Mouse (Mus musculus) cerebellum, postnatal 4 days (tissue): ENCODE measurements around the gene AB124611.
A peak's percentile ranks its signal among the peaks of the same experiment; 100 is the strongest.
"Not testable (repeated sequence)": the region's sequence is repeated elsewhere in the genome, so short reads cannot be mapped to it uniquely, and the experiment has no call there.

Experiments
- DNase-seq, 2 experiments: peaks; one replicate each; pipeline ENCODE4 v3.0.0; 2022; ENCODE audit warnings: low spot score in 2 of 2, mixed read lengths in 1 of 2

AB124611 gene

DNA sequence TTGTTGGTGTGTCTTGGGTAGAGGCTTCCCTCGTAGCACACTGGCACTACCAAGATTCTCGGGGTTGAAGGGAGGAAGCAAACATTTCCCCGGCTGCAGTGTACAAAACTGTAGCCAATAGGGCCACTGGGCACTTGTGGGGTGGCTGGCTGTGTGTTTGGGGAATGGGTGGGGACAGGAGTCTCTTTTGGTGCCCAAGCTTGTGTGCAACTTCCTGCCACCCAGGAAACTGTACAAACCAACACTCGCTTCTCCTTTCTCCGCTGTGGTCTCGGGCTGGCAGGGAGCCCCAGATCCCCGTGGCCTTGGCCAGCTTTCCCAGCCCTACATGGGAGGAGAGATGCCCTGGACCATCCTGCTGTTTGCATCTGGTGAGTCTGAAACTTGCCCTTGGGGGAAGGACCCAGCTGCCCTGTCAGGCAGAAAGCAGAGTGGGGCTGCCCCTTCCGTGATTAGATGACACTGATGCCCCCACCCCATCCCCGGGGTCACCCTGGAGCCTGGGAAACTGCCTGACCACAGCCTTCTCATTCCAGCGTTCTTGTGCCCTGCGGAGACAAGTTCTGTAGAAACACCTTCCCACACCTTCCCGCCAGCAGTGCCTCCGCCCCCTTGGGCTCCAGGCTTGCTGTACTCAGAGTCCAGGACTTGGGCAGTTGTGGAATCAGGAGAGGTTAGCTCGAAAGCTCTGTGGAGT lies at the start of gene AB124611:
Gene AB124611, plus strand, starts transcription at position 240 of the 697 bp plus-strand sequence.
- DNase-seq: no peak

DNA sequence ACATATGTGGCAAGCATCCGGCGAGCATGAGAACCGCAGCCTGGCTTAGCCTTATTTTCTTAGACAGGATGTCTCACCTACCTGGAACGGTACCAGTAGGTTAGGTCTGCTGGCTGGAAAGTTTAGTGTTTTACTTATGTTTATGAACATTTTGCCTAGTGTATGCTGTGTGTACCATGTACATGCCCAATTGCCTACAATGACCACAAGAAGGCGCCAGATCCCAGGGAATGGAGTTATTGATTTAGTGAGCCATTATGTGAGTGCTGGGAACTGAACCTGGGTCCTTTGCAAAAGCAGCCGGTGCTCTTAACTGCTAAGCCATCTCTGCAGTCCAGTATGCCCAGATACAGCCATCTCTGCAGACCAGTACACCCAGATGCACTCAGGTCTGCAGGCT lies 48.3 kb upstream of the AB124611 start:
- DNase-seq: no peak

DNA sequence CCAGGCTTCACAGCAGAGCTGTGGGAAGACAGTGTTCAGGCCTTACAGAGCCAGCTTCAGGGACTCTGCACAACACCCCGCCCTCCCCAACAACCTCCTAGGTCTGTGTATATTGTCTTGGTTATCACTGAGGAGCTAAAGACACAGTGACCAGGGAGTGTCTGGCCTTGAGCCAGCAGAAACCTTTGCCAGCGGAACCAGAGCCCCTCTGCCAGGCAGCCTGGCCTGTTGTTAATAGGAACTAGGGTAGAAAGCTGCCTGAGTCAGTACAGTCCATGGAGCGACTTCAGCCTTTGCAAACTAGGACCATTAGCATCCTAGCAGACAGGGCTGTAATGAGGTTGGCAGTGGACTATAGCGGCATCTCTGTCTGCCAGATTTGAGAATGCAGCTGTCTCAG lies 41.9 kb upstream of the AB124611 start:
- no peak for DNase-seq

DNA sequence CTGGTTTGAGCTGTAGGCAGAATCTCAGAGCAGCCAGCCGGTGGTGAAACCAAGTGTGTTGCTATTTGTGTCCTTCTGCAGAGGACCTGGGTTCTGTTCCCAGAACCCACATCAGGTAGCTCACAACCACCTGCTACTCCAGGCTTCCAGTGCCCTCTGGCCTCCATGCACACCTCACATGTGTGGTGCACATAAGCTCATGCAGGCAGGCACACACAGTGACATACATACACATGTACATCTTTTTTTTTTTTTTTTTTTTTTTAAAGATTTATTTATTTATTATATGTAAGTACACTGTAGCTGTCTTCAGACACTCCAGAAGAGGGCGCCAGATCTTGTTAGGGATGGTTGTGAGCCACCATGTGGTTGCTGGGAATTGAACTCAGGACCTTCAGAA lies 37.7 kb upstream of the AB124611 start:
- DNase-seq: not testable (repeated sequence)

DNA sequence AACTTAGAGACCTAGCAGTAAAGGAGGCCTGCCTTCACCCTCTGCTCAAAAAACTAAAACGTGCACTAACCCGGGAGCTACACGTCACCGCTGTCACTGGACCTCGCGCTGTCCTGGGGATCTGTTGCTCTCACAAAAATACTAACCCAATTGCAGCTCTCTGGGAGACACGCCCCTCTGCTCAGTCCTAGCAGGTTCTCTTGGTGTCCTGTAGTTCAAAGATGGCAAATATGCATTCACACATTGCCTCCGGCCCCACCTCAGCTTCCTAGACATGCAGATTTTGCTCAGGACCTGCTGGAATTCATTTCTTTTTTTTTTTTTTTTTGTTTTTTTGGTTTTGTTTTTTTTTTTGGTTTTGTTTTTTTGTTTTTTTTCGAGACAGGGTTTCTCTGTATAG lies 35.3 kb upstream of the AB124611 start:
- DNase-seq: no peak

DNA sequence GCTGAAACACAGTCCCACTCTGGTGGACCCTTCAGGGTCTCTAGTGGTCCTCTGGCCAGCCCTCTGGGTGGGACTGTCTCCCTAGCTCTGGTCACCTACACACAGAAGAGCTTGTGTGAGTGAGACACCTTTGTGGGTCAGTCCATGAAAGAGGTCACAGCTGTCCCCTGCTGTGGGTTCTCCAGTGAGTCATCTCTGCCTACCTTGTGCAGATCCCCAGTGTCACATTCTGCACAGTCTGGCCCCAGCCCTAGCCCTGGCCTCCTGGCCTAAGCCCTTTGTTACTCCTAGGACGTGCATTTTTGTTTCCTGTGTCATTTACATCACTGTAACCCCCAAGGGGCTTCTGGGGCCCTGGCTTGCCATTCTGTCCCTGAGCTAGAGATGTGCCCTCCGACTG lies 32.1 kb upstream of the AB124611 start:
- DNase-seq: no peak

DNA sequence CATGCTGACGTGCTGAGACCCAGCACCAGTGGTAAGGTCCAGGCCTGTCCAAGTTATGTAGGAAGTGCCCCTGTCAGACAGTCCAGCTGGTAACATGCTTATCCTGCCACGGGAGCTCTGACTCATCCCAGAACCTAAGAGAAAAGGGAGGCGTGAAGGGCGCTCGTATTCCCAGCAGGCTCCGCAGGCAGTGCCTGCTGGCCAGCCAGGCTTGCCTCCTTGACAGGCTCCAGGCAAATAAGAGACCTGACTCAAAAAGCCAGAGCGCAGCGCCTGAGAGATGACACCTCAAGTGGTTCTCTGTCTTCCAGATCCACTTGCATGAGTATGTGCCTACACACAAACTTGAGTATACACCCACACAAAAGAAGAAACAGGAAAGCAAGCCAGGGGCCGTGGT lies 31.2 kb upstream of the AB124611 start:
- DNase-seq: no peak

DNA sequence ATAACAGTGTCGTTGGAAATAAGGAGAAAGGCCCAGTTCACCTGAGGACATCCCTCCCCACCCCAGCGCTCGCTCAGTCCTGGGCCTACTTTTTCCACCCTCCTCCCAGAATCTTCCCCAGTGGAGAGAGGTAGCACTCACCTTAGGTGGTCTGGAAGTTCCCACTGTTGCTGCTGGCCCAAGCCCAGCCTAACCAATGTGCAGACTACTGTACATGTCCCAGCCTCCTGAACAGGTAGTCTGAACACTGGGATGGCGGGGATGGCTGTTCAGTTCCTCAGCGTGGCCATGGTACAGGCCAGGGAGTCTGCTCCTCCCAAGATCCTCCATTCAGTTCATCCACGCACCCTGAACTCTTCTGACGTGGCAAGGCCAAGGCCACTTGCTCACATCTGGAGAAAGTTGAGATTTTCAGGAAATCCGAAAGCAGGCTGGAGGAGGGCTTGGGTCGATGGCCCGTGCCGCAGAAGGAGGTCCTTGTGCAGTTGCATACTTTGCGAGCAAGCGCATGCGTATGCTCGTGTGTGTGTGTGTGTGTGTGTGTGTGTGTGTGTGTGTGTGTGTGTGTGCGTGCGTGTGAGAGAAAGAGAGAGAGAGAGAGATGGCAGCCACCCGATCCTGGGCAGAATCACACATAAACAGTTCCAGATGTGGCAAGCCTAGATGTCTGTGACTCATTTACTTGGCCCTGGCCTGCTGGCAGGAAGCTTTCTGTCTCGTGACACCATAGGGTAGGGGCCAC lies 29.5 kb upstream of the AB124611 start:
- no peak for DNase-seq

DNA sequence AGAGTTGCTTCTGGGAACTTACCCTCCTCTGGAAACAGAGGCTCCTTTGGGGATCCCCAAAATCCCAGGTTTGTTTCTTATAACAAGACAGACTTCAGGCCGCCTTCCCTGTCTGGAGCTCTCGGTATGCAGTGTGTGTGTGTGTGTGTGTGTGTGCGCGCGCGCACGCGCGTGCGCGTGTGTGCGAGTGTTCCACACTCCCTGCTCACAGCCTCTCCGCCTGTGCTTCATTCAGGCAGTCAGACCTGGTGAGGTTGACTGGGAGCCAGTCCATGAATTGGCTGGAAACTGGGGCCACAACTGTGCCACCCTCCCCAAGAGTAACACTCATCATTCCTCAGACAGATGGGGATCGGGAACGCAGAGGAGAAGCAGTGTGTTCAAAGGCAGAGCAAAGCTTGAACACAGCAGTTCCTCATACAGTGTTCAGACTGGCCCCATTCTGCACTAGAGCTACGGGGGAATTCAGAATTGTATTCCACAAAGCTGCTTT lies 28.9 kb upstream of the AB124611 start:
- no peak for DNase-seq

DNA sequence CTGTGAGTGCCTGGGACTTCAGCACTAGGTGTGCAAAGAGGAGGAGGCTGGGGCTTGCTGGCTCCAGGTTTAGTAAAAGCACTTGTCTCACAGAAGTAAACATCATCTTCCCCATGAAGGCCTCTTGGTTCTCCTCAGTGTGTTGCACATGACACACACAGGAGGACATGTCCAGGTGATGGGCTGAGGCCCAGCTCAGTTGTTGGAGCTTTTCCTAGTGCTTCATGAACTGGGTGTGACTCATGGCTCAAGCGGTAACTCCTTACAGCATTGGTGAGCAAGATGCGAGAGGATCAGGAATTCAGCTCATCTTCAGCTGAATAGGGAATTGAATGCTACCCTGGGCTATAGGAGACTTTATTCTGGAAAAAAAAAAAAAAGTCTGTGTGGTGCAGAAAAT lies 28.3 kb upstream of the AB124611 start:
- DNase-seq: no peak

DNA sequence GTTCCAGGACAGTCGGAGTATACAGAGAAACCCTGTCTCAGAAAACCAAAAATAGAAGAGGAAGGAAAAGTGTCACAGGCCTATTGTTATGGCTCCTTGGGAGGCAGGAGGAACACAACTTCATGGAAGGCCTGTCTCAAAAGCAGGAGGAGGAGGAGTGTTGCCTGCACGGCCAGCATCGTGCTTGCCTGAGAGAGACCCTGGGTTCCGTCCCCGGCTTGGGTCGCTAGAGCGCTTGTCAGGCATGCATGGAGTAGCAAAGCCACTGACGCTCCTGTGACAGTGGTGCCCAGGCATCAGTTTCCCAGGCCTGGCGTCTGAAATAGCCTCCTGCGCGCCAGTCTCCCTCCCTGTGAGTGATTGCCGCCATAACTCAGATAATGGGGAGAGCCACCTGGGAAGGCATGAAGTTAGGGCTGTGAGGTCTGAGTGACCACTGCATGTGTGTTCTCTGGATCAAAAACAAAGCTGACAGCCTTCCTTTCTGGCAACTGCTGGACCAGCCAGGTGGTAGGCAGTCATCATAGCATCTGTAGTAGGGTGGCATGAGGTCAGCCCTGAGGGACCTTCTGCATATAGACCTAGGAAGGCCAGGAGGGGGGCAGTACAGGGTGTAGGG lies 27.6 kb upstream of the AB124611 start:
- no peak for DNase-seq

DNA sequence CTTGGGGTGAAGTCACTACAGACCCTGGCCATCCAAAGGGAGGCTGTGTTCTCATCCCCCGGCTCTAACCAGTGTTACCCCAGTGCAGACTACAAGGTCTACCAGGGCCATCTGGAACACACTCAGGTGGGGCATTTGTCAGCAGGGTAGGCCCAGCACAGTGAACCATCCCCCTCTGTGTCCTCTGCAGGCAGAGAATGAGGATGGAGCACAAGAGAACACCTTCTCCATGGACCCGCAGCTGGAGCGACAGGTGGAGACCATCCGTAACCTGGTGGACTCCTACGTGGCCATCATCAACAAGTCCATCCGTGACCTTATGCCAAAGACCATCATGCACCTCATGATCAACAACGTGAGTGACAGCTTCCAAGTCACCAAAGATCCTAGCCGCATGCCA lies 22.6 kb upstream of the AB124611 start:
- no peak for DNase-seq

DNA sequence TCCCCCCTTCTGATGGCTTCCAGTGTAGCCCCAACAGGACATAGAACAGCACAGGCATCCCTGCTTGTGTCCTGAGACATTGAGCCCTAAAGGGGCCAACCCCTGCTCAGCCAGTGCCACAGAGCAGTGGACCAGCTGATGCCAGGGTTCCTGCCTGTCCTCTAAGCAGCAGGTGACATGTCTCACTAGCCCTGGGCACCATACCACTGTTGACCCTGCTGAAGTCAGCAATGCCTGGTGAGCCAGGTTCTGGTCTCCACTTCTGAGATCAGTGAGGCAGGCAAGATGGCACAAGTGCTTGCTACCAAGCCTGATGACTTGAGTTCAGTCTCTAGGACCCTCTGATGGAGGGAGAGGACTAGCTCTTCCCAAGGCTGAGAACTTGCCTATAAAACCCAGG lies 20.2 kb upstream of the AB124611 start:
- no peak for DNase-seq

DNA sequence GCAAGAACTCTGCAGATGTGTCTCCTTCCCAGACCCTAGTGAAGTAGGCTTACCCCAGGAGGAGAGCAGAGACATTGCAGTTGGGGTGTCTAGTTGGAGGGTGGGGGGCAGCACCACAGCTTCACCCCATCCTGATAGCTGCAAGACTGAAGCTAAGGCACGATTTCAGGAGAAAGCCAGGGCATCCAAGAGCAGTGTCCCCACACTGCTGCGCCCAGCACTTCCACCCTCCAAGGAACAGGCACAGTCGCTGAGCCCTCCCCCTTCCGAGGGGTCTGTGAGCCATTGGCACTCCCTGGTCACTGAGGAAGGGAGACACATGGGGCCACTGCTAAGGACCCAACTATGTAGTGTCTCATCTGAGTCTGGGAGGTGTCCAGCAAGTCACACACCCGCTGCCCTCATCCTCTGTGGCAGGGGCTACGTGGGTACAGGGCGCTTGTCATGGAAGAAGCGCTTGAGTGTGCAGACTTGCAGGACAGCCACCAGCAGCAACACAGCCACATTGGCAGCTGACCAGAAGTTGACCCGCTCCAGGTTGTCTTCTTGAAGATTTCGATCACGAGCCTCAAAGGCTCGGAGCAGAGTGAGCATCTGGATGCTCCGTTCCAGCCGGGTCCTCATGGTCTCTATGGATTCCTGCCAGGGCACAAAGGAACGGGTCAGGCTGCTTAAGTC lies 18.1 kb upstream of the AB124611 start:
- no peak for DNase-seq

DNA sequence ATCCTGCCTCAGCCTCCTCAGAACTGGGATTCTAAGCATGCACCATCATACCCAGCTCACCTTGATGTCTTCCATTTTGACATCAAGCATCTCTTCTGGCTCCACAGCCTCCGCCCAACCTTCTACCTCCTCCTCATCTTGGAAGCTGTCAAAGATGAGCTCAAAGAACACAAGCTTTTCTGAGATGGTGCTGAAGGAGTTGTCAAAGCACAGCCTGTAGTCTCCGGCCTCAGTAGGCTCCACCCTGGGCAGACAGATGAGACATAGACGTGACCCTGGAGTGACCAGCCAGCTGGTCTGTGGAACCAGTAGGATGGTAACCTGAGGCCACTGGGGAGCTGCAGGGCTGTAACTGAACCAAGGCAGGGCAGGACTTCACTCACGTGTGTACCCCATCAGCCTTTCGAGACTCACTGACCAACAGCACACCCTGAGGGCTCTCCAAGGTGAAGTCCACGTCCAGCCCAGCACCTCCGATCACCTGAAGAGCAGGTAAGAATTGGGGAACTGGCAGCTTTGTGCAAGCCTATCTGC lies 17.0 kb upstream of the AB124611 start:
- no peak for DNase-seq

DNA sequence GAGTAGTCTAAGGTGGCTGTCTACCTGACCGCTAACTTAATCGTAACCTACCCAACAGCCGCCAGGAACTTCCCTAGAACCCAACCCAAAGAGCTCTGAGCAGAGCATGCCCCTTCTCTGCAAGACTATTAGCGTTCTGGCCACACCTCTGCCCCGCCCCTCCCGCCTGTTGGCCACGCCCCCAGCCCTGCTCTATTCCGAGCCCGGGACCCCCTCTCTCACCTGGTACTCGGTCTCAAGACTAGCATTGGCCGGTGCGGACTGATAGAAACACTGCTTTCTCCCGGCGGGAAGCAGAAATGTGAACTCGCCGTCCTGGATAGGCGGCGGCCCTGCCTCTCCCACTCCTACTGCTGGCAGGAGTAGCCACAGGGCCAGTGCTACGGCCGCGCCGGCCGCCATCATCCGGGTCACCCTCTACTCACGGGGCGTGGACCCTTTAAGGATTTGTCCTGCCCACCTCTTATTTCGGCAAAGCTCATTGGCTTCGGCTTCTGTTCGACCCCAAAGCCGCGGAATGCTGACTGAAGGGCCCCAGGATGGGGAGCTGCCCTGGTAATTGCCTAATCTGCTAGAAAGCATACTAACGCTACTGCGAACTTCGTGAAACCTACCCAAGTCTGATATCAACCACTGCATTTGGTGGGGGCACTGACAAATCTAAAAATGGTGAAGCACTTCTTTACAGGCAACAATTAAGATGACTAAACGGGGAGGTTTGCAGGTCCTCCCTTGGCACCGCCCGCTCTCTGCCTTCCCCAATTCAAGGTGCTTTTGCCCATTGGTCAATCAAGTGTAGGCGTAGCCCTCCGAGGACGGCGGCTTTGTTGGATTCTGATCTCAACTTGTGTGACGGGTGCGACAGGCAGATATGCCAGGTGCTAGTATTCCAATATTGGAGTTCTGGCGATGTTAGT lies 15.9 kb upstream of the AB124611 start, which contains the start of gene Tmed1:
Gene Tmed1, minus strand, starts transcription at position 481 of the 917 bp plus-strand sequence.
- DNase-seq: peak; percentile 83 to 91

DNA sequence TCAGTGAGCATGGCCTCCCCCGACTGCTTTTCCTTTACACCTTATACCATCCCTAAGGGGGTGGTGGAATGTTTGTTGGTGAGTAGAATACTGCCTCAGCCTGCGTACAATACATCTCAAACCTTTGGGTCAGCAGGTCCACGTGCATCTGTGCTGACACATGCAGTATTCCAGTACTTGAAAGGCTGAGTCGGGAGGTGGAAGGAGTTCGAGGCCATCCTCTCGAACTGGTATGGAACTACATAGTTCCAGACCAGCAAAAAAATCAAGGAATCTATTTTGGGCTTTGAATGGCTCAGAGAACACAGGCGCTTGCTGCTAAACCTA lies 15.3 kb upstream of the AB124611 start:
- no peak for DNase-seq

DNA sequence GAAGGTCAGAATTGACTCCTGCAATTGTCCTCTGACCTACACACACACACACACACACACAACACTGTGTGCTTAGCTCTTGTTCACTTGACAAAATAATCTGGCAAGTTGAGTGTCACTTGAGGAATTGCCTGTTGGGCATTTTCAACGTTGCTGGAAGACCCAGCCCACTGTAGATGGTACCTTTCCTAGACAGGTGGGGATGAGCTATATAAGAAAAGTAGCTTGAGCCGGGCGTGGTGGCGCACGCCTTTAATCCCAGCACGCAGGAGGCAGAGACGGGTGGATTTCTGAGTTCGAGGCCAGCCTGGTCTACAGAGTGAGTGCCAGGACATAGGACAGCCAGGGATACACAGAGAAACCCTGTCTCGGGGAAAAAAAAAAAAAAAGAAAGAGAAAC lies 14.9 kb upstream of the AB124611 start:
- DNase-seq: no peak

DNA sequence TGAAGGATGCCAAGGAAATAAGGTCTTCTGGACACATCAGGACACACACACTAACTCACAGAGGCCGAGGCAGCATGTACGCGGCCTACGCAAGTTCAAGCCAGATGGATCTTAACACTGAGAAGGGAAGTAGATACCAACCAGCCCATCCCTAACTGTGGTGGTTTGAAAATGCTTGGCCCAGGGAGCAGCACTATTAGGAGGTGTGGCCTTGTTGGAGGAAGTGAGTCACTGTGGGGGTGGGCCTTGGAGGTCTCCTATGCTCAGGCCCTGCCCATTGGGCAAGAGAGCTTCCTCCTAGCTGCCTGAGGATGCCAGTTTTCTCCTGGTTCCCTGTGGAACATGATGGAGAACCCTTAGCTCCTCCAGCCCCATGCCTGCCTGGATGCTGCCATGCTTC lies 12.5 kb upstream of the AB124611 start:
- DNase-seq: no peak

DNA sequence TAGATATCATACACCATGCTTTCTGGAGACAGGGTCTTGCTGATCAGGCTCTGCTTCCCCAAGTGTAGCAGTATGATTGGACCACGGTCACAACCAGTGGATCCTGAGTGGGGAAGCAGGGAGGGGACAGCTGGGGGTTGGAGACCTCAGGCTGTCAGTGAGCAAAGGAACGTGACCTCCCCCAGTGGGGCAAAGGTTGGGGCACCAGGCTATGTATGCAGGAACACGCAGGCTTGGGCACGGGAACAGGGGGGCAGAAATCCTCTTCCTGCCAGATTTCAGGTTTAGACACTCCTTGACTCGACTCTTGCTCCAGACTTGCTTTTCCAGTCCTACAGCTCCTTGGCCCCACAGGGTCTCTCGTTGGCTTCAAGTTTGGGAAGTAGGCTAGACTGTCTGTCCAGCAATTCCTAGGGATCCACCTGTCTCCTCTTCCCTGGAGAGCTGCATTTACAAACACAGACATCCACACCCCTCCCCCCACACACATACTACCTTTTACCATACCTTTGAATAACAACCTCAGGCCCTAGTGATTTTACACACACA lies 8.0 kb upstream of the AB124611 start:
- DNase-seq: no peak

DNA sequence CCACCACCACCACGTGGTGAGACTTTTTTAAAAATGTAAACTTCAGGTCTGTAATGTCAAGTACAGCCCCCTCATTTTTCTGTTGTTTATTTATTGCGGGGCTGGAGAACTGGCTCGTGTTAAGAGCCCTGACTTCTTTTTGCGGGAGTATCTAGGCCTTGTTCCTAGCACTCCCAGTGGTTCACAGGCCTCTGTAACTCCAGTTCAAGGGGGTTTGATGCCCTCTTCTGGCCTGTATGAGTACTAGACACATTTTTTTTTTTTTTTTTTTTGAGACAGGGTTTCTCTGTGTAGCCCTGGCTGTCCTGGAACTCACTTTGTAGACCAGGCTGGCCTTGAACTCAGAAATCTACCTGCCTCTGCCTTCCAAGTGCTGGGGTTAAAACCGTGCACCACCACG lies 7.3 kb upstream of the AB124611 start:
- not testable (repeated sequence) for DNase-seq
